Mouse (Mus musculus): ENCODE results near the gene Mpo.

Mpo gene

GRCm38 (mm10) chr11:87805448-87805847 is 12.1 kb downstream of the Mpo start:
- DNase-seq (ENCODE audit: low spot score) = peak; percentile 27

- DNase-seq (ENCODE audit: low spot score) = no peak
Observed at GRCm38 (mm10) chr11:87807433-87807832, 14.1 kb downstream of the Mpo start.

GRCm38 (mm10) chr11:87808236-87808635 is 14.9 kb downstream of the Mpo start:
- DNase-seq (ENCODE audit: low spot score) = no peak

- DNase-seq (ENCODE audit: low spot score) = no peak
Observed at GRCm38 (mm10) chr11:87811396-87811795, 18.0 kb downstream of the Mpo start.

- DNase-seq (ENCODE audit: low spot score) = no peak
Observed at GRCm38 (mm10) chr11:87814831-87815230, 21.4 kb downstream of the Mpo start.

- DNase-seq (ENCODE audit: low spot score) = peak; percentile 35
Observed at GRCm38 (mm10) chr11:87816707-87817442, 23.5 kb downstream of the Mpo start.

GRCm38 (mm10) chr11:87817443-87817773 is 24.0 kb downstream of the Mpo start:
- DNase-seq (ENCODE audit: low spot score) = no peak

GRCm38 (mm10) chr11:87821502-87821901 is 28.1 kb downstream of the Mpo start:
- DNase-seq (ENCODE audit: low spot score) = no peak

- DNase-seq (ENCODE audit: low spot score) = no peak
Observed at GRCm38 (mm10) chr11:87828239-87828900, 35.0 kb downstream of the Mpo start, which contains the start of gene Lpo. Gene Lpo, minus strand, starts transcription at chr11:87828289.

GRCm38 (mm10) chr11:87840676-87841075 is 47.3 kb downstream of the Mpo start:
- DNase-seq (ENCODE audit: low spot score) = no peak

GRCm38 (mm10) chr11:87841436-87841835 is 48.1 kb downstream of the Mpo start:
- DNase-seq (ENCODE audit: low spot score) = no peak

- DNase-seq (ENCODE audit: low spot score) = no peak
Observed at GRCm38 (mm10) chr11:87846968-87847600, 53.7 kb downstream of the Mpo start.

GRCm38 (mm10) chr11:87847884-87848283 is 54.5 kb downstream of the Mpo start:
- no peak for DNase-seq (ENCODE audit: low spot score)

- DNase-seq (ENCODE audit: low spot score) = peak; percentile 92
Observed at GRCm38 (mm10) chr11:87852690-87853596, 59.6 kb downstream of the Mpo start, which contains the start of gene Mks1. Gene Mks1, plus strand, starts transcription at chr11:87853215.

GRCm38 (mm10) chr11:87853597-87853954 is 60.2 kb downstream of the Mpo start:
- DNase-seq (ENCODE audit: low spot score) = no peak

Data from urinary bladder, postnatal 14 days (tissue).